Mouse (Mus musculus) forebrain, embryonic 15.5 days (tissue): ENCODE measurements around the gene Abhd17c. TPM values are rescaled to one million over a fixed set of nuclear protein-coding genes. Genes with fewer than 3 reads are reported as not detected.

Experiments used
- ATAC-seq: fragments of 200-750 bp; cut with Nextera tagmentation; replicated peaks from 2 replicates; pipeline ENCODE4 v1.8.0; 2017; ENCODE audit warnings: mild to moderate bottlenecking, moderate TSS enrichment, moderate library complexity
- H3K27ac ChIP-seq: fragments of 300-500 bp; sonication (generic); replicated peaks from 2 replicates; pipeline ENCODE4 v1.5.1; 2015; ENCODE audit warnings: mild to moderate bottlenecking, inconsistent platforms
- H3K27me3 ChIP-seq: fragments of 300-500 bp; sonication (generic); 2 replicates; pipeline ENCODE4 v1.6.1; 2015; ENCODE audit warnings: inconsistent platforms
- H3K36me3 ChIP-seq: fragments of 300-500 bp; sonication (generic); 2 replicates; pipeline ENCODE4 v1.6.1; 2015; ENCODE audit warnings: mild to moderate bottlenecking, inconsistent platforms
- H3K4me1 ChIP-seq: fragments of 300-500 bp; sonication (generic); 2 replicates; pipeline ENCODE4 v1.6.1; 2015; ENCODE audit warnings: inconsistent platforms
- H3K4me2 ChIP-seq: fragments of 300-500 bp; sonication (generic); replicated peaks from 2 replicates; pipeline ENCODE4 v1.6.1; 2015; ENCODE audit warnings: mild to moderate bottlenecking, inconsistent platforms
- H3K4me3 ChIP-seq: fragments of 300-500 bp; sonication (generic); 2 replicates; pipeline ENCODE4 v1.5.1; 2015; ENCODE audit warnings: mild to moderate bottlenecking, inconsistent platforms
- H3K9ac ChIP-seq: fragments of 300-500 bp; sonication (generic); replicated peaks from 2 replicates; pipeline ENCODE4 v1.6.1; 2015; ENCODE audit warnings: mild to moderate bottlenecking, inconsistent platforms
- H3K9me3 ChIP-seq: fragments of 300-500 bp; sonication (generic); 2 replicates; pipeline ENCODE4 v1.6.1; 2016; ENCODE audit warnings: inconsistent platforms
- WGBS: fragments of 180-500 bp; shearing (Covaris S2); methylation state at CpG from one replicate; pipeline ENCODE4 v1.1.7; 2015; ENCODE audit warnings: mixed read lengths; 5-methylcytosine and 5-hydroxymethylcytosine counted together
- polyA plus RNA-seq: library from polyadenylated mRNA; unstranded; fragments of >200 nt; fragmentation: Nextera tagmentation; extraction: Ambion mirVana; gene quantifications from 2 replicates; pipeline ENCODE4 v1.2.1, GENCODE M21; 2015

Gene Abhd17c
- polyA plus RNA-seq, 1 experiment from 2014 or later, result 74.2 TPM

GRCm38 (mm10) chr7:84150361-84151000 lies 1.2 kb downstream of the Abhd17c start:
- Histone ChIP-seq H3K9ac (peak overlapping the region; percentile 93), H3K4me2 (peak overlapping the region; percentile 80), H3K36me3 (no peaks in the 10 kb centered on the region), H3K4me3 (peak overlapping the region; percentile 80), H3K27ac (no peak overlapping the region; the same call in 1 of the 2 replicates), H3K9me3 (no peaks in the 10 kb centered on the region), H3K4me1 (peaks cover 59% of the 10 kb centered on the region), H3K27me3 (no peaks in the 10 kb centered on the region)
- no peak for ATAC-seq
- 8% methylated on average over 13 of the region's 13 CpGs for WGBS

- H3K9ac ChIP-seq, result no peak overlapping the region; the same call in 1 of the 2 replicates
- no peak overlapping the region for H3K27ac ChIP-seq
- H3K4me2 ChIP-seq, result peak overlapping the region; percentile 80
- H3K27me3 ChIP-seq, result no peaks in the 10 kb centered on the region
- no peak for ATAC-seq
- H3K36me3 ChIP-seq, result no peaks in the 10 kb centered on the region
- WGBS, result 58% methylated on average over 4 of the region's 4 CpGs
- no peaks in the 10 kb centered on the region for H3K9me3 ChIP-seq
- peaks cover 65% of the 10 kb centered on the region for H3K4me1 ChIP-seq
- H3K4me3 ChIP-seq, result peak overlapping the region; percentile 80
These were observed 1.9 kb downstream of the Abhd17c start for GRCm38 (mm10) chr7:84149821-84150220.

GRCm38 (mm10) chr7:84148896-84149295 lies 2.8 kb downstream of the Abhd17c start:
- no peaks in the 10 kb centered on the region for H3K27me3 ChIP-seq
- H3K27ac ChIP-seq, result no peak overlapping the region
- ATAC-seq, result no peak
- H3K4me2 ChIP-seq, result peak overlapping the region; percentile 80
- H3K9me3 ChIP-seq, result no peaks in the 10 kb centered on the region
- 68% methylated on average over 3 of the region's 3 CpGs for WGBS
- no peaks in the 10 kb centered on the region for H3K36me3 ChIP-seq
- no peak overlapping the region for H3K9ac ChIP-seq
- peaks cover 72% of the 10 kb centered on the region for H3K4me1 ChIP-seq
- H3K4me3 ChIP-seq, result no peak overlapping the region

GRCm38 (mm10) chr7:84147746-84148145 lies 3.9 kb downstream of the Abhd17c start:
- no peak overlapping the region for H3K27ac ChIP-seq
- H3K4me1 ChIP-seq, result peaks cover 83% of the 10 kb centered on the region
- H3K9me3 ChIP-seq, result no peaks in the 10 kb centered on the region
- H3K27me3 ChIP-seq, result no peaks in the 10 kb centered on the region
- no peak overlapping the region for H3K4me3 ChIP-seq
- H3K36me3 ChIP-seq, result no peaks in the 10 kb centered on the region
- ATAC-seq, result no peak
- no peak overlapping the region for H3K4me2 ChIP-seq
- no peak overlapping the region for H3K9ac ChIP-seq
- WGBS, result 74% methylated on average over 1 of the region's 1 CpGs

GRCm38 (mm10) chr7:84145633-84146032 lies 6.1 kb downstream of the Abhd17c start:
- no peaks in the 10 kb centered on the region for H3K27me3 ChIP-seq
- 66% methylated on average over 2 of the region's 2 CpGs for WGBS
- H3K4me3 ChIP-seq, result no peak overlapping the region
- peaks cover 76% of the 10 kb centered on the region for H3K4me1 ChIP-seq
- no peaks in the 10 kb centered on the region for H3K9me3 ChIP-seq
- no peaks in the 10 kb centered on the region for H3K36me3 ChIP-seq
- no peak overlapping the region for H3K27ac ChIP-seq
- no peak overlapping the region for H3K9ac ChIP-seq
- no peak for ATAC-seq
- no peak overlapping the region for H3K4me2 ChIP-seq

GRCm38 (mm10) chr7:84142736-84143473 lies 8.8 kb downstream of the Abhd17c start:
- Histone ChIP-seq H3K4me1 (peaks cover 68% of the 10 kb centered on the region), H3K9ac (no peak overlapping the region), H3K27ac (no peak overlapping the region), H3K4me3 (no peak overlapping the region), H3K27me3 (no peaks in the 10 kb centered on the region), H3K9me3 (no peaks in the 10 kb centered on the region), H3K36me3 (no peaks in the 10 kb centered on the region), H3K4me2 (no peak overlapping the region)
- 64% methylated on average over 7 of the region's 7 CpGs for WGBS
- no peak for ATAC-seq

- H3K9me3 ChIP-seq, result no peaks in the 10 kb centered on the region
- H3K4me2 ChIP-seq, result no peak overlapping the region
- H3K4me1 ChIP-seq, result peaks cover 66% of the 10 kb centered on the region
- no peak overlapping the region for H3K9ac ChIP-seq
- H3K27ac ChIP-seq, result no peak overlapping the region
- H3K4me3 ChIP-seq, result no peak overlapping the region
- H3K27me3 ChIP-seq, result no peaks in the 10 kb centered on the region
- H3K36me3 ChIP-seq, result no peaks in the 10 kb centered on the region
- WGBS, result 94% methylated on average over 4 of the region's 4 CpGs
- no peak for ATAC-seq
These were observed 9.5 kb downstream of the Abhd17c start for GRCm38 (mm10) chr7:84142196-84142595.

GRCm38 (mm10) chr7:84139566-84139965 lies 12.1 kb downstream of the Abhd17c start:
- WGBS, result 36% methylated on average over 4 of the region's 4 CpGs
- Histone ChIP-seq H3K27ac (no peak overlapping the region), H3K36me3 (no peaks in the 10 kb centered on the region), H3K4me1 (peaks cover 41% of the 10 kb centered on the region), H3K4me2 (no peak overlapping the region), H3K9me3 (no peaks in the 10 kb centered on the region), H3K9ac (no peak overlapping the region), H3K27me3 (no peaks in the 10 kb centered on the region), H3K4me3 (no peak overlapping the region)
- no peak for ATAC-seq

- Histone ChIP-seq H3K27ac (no peak overlapping the region), H3K4me3 (no peak overlapping the region), H3K4me1 (peaks cover 36% of the 10 kb centered on the region), H3K27me3 (no peaks in the 10 kb centered on the region), H3K36me3 (no peaks in the 10 kb centered on the region), H3K9me3 (no peaks in the 10 kb centered on the region), H3K9ac (no peak overlapping the region), H3K4me2 (no peak overlapping the region)
- 69% methylated on average over 4 of the region's 4 CpGs for WGBS
- ATAC-seq, result no peak
These were observed 13.0 kb downstream of the Abhd17c start for GRCm38 (mm10) chr7:84138731-84139130.

- peaks cover 27% of the 10 kb centered on the region for H3K4me1 ChIP-seq
- no peaks in the 10 kb centered on the region for H3K9me3 ChIP-seq
- H3K4me2 ChIP-seq, result no peak overlapping the region
- no peaks in the 10 kb centered on the region for H3K27me3 ChIP-seq
- no peaks in the 10 kb centered on the region for H3K36me3 ChIP-seq
- 41% methylated on average over 3 of the region's 3 CpGs for WGBS
- ATAC-seq, result peak; percentile 33; the same call in 1 of the 2 replicates
- H3K9ac ChIP-seq, result no peak overlapping the region
- H3K4me3 ChIP-seq, result no peak overlapping the region
- no peak overlapping the region for H3K27ac ChIP-seq
These were observed 13.9 kb downstream of the Abhd17c start for GRCm38 (mm10) chr7:84137779-84138178.

- no peak for ATAC-seq
- WGBS, result 75% methylated on average over 4 of the region's 4 CpGs
- no peaks in the 10 kb centered on the region for H3K27me3 ChIP-seq
- H3K9me3 ChIP-seq, result no peaks in the 10 kb centered on the region
- H3K9ac ChIP-seq, result no peak overlapping the region
- H3K27ac ChIP-seq, result no peak overlapping the region
- no peak overlapping the region for H3K4me2 ChIP-seq
- peaks cover 25% of the 10 kb centered on the region for H3K4me1 ChIP-seq
- H3K4me3 ChIP-seq, result no peak overlapping the region
- H3K36me3 ChIP-seq, result no peaks in the 10 kb centered on the region
These were observed 15.6 kb downstream of the Abhd17c start for GRCm38 (mm10) chr7:84135799-84136700.

- no peaks in the 10 kb centered on the region for H3K9me3 ChIP-seq
- H3K9ac ChIP-seq, result no peak overlapping the region
- 63% methylated on average over 1 of the region's 1 CpGs for WGBS
- H3K4me2 ChIP-seq, result no peak overlapping the region
- peaks cover 24% of the 10 kb centered on the region for H3K4me1 ChIP-seq
- no peak for ATAC-seq
- no peak overlapping the region for H3K4me3 ChIP-seq
- H3K36me3 ChIP-seq, result no peaks in the 10 kb centered on the region
- H3K27me3 ChIP-seq, result no peaks in the 10 kb centered on the region
- H3K27ac ChIP-seq, result no peak overlapping the region
These were observed 19.0 kb downstream of the Abhd17c start for GRCm38 (mm10) chr7:84132704-84133103.
